Mouse (Mus musculus) midbrain, embryonic 15.5 days (tissue): ENCODE results near the gene Lpp. TPM values are rescaled to one million over a fixed set of nuclear protein-coding genes. Genes with fewer than 3 reads are reported as not detected.

ENCODE experiments used
- ATAC-seq: fragments of 200-750 bp; cut with Nextera tagmentation; replicated peaks from 2 replicates; pipeline ENCODE4 v1.8.0; 2017; ENCODE audit warnings: moderate TSS enrichment
- H3K27ac ChIP-seq: fragments of 300-500 bp; sonication (generic); 2 replicates; pipeline ENCODE4 v1.5.1; 2015; ENCODE audit warnings: mild to moderate bottlenecking, inconsistent platforms
- H3K27me3 ChIP-seq: fragments of 300-500 bp; sonication (generic); replicated peaks from 2 replicates; pipeline ENCODE4 v1.6.1; 2015; ENCODE audit warnings: inconsistent platforms
- H3K36me3 ChIP-seq: fragments of 300-500 bp; sonication (generic); replicated peaks from 2 replicates; pipeline ENCODE4 v1.6.1; 2015; ENCODE audit warnings: inconsistent platforms
- H3K4me1 ChIP-seq: fragments of 300-500 bp; sonication (generic); 2 replicates; pipeline ENCODE4 v1.6.1; 2015; ENCODE audit warnings: inconsistent platforms
- H3K4me2 ChIP-seq: fragments of 300-500 bp; sonication (generic); 2 replicates; pipeline ENCODE4 v1.6.1; 2015; ENCODE audit warnings: inconsistent platforms, mild to moderate bottlenecking, moderate library complexity
- H3K4me3 ChIP-seq: fragments of 300-500 bp; sonication (generic); 2 replicates; pipeline ENCODE4 v1.5.1; 2015; ENCODE audit warnings: mild to moderate bottlenecking, inconsistent platforms
- H3K9ac ChIP-seq: fragments of 300-500 bp; sonication (generic); 2 replicates; pipeline ENCODE4 v1.6.1; 2015; ENCODE audit warnings: mild to moderate bottlenecking, inconsistent platforms
- H3K9me3 ChIP-seq: fragments of 300-500 bp; sonication (generic); 2 replicates; pipeline ENCODE4 v1.6.1; 2016; ENCODE audit warnings: inconsistent platforms
- WGBS: fragments of 180-500 bp; shearing (Covaris S2); methylation state at CpG from one replicate; pipeline ENCODE4 v1.1.7; 2015; ENCODE audit warnings: mixed read lengths; 5-methylcytosine and 5-hydroxymethylcytosine counted together
- polyA plus RNA-seq: library from polyadenylated mRNA; unstranded; fragments of >200 nt; fragmentation: Nextera tagmentation; extraction: Ambion mirVana; gene quantifications from 2 replicates; pipeline ENCODE4 v1.2.1, GENCODE M21; 2015

Gene Lpp
- polyA plus RNA-seq, 1 experiment from 2014 or later: 10.4 TPM

DNA sequence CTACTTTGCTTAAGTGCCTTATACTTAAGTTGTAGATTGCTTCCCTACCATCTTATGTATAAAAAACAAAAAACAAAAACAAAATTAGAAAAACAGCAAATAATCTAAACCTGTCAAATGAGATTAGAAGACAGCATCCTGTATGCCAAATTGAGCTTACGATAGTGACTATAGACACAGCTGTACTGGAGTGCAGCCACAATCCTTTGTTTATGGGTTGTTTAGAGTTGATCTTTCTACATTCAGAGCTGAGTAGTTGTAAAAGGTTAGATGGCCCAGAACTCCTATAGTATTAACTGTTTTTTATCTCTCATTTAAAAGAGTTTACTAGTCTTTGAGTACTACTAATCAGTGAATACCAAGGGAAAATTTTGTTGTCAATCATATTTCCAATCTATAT, 398.1 kb downstream of the Lpp start:
- Histone ChIP-seq H3K36me3 (no peaks in the 10 kb centered on the region), H3K4me2 (no peak overlapping the region), H3K27me3 (no peaks in the 10 kb centered on the region), H3K4me3 (no peak overlapping the region), H3K4me1 (no peaks in the 10 kb centered on the region), H3K9me3 (no peaks in the 10 kb centered on the region), H3K9ac (no peak overlapping the region), H3K27ac (no peak overlapping the region)
- WGBS: 95% methylated on average over 1 of the region's 1 CpGs
- no peak for ATAC-seq

DNA sequence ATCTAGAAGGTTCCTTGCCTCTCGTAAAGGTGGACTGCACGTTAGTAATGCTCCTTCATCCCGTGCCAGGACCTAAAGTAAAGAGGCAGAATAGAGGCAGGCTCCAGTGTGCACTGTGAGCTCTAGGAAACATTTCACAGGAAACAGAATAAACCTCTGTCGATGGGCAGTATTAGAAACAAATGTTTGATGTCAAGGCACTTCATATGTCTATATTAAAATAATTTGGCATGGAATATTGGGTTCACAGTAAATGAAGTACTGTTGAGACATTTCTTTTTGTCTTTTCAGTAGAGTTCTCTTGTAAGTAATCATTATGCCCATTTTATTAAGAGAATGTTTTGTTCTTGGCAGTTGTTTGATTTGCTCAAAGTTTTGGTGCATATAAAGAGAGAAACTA, 398.7 kb downstream of the Lpp start:
- Histone ChIP-seq H3K27ac (no peak overlapping the region), H3K4me1 (no peaks in the 10 kb centered on the region), H3K4me2 (no peak overlapping the region), H3K36me3 (no peaks in the 10 kb centered on the region), H3K4me3 (no peak overlapping the region), H3K9me3 (no peaks in the 10 kb centered on the region), H3K27me3 (no peaks in the 10 kb centered on the region), H3K9ac (no peak overlapping the region)
- no peak for ATAC-seq
- WGBS: 90% methylated on average over 4 of the region's 4 CpGs

DNA sequence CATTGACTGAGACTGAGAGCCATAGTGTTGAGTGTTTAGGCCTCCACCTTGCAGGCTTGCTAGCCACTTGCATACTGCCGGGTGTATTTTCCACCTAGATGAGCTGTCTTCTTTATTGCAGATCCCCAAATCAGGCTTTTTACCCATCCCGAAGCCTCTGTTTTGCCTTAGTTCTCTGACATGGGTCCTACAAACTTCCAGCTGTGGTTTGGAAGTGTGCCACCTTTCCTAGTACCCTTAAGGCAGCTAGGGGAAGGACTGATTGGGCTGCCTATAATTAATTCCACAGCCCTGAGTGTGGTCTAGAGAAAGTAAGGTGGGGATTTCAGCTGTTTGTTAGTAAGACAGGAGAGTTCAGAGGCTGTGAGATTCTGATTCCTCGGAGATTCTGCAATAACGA, 399.5 kb downstream of the Lpp start:
- Histone ChIP-seq H3K36me3 (no peaks in the 10 kb centered on the region), H3K4me3 (no peak overlapping the region), H3K27ac (no peak overlapping the region), H3K27me3 (no peaks in the 10 kb centered on the region), H3K9ac (no peak overlapping the region), H3K9me3 (no peaks in the 10 kb centered on the region), H3K4me2 (no peak overlapping the region), H3K4me1 (no peaks in the 10 kb centered on the region)
- 83% methylated on average over 4 of the region's 4 CpGs for WGBS
- ATAC-seq: no peak

DNA sequence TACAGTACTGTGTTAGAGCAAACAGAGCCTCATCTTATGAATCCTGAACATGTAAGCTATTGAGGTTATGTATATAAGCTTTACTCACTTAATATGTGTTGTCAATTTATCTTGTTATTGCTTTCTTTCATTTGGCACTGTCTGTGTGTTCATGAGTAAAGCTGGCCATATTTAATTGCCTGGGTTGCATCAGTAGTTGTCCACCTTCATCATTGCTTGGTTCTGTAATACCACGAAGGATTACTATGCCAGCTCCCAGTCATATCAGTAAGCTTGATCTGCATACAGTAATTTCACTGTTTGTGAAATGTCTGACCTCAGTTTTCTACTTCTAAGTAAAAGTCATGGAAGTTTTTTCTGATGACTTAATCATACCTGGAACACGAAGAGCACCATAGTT, 401.4 kb downstream of the Lpp start:
- H3K4me3 ChIP-seq: no peak overlapping the region
- H3K9ac ChIP-seq: no peak overlapping the region
- H3K27ac ChIP-seq: no peak overlapping the region
- H3K36me3 ChIP-seq: no peaks in the 10 kb centered on the region
- no peaks in the 10 kb centered on the region for H3K27me3 ChIP-seq
- WGBS: 82% methylated on average over 2 of the region's 2 CpGs
- no peak overlapping the region for H3K4me2 ChIP-seq
- no peaks in the 10 kb centered on the region for H3K9me3 ChIP-seq
- no peak for ATAC-seq
- no peaks in the 10 kb centered on the region for H3K4me1 ChIP-seq

DNA sequence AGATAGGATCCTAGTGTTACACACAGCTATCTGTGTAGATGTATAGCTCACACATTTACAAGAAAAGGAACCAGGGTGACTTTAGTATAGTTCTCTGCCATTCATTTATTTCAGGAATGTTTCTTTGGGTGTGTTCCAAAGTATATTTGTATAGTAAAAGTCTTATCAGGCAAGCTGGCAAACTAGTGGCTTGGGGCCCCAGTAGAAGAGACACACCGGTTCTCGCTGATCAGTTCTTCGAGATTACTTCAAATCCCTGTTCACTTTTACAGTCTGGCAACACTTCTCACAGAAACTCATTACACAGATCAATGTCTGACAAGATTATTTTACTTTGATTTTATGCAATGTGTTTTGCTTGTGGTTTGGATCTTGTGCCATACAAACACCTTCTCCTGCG, 408.0 kb downstream of the Lpp start:
- no peaks in the 10 kb centered on the region for H3K27me3 ChIP-seq
- no peak overlapping the region for H3K27ac ChIP-seq
- no peaks in the 10 kb centered on the region for H3K9me3 ChIP-seq
- H3K9ac ChIP-seq: no peak overlapping the region
- H3K36me3 ChIP-seq: no peaks in the 10 kb centered on the region
- no peak overlapping the region for H3K4me3 ChIP-seq
- WGBS: 58% methylated on average over 4 of the region's 4 CpGs
- H3K4me1 ChIP-seq: peaks cover 3% of the 10 kb centered on the region; the same call in 1 of the 2 replicates
- H3K4me2 ChIP-seq: no peak overlapping the region
- ATAC-seq: no peak

DNA sequence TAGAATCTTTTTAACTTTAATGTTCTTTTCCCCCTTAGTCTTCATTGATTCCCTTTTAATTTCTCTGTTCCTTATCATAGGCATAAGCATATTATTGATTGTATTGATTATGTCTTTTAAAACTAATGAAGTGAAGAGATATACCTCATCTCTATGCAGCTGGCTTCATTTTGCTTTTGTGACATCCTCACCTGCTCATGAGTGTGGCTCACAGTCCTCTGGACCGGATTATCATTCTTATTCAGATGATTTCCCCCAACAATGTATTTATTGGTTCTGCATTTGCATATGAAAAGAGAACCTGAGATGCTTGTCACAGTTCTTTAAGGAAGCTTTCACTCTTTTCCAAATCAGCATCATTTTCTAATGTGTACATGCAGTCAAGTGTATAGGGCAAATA, 408.5 kb downstream of the Lpp start:
- Histone ChIP-seq H3K27ac (no peak overlapping the region), H3K36me3 (no peaks in the 10 kb centered on the region), H3K9ac (no peak overlapping the region), H3K27me3 (no peaks in the 10 kb centered on the region), H3K9me3 (no peaks in the 10 kb centered on the region), H3K4me2 (no peak overlapping the region), H3K4me3 (no peak overlapping the region), H3K4me1 (peaks cover 3% of the 10 kb centered on the region; the same call in 1 of the 2 replicates)
- 18% methylated on average over 1 of the region's 1 CpGs for WGBS
- ATAC-seq: no peak

DNA sequence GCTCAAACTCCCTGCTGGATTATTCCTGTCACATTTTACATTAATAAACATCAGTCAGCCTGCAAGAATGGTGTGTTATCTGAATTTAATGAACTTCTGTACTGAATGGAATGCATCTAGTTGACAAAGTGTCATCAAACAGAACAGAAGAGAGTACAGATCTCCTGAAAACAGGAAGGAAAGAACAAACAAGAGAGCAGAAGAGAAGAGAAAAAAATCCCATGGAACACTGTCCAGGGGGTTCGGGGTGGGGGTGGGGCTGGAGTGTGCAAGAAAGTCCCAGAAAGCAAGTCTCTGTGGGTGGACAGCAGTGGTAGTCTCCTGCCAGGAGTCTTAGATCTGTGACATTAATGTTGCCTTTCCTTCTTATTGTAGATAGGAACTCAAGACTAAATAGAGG, 412.8 kb downstream of the Lpp start:
- WGBS: 71% methylated on average over 1 of the region's 1 CpGs
- Histone ChIP-seq H3K9ac (no peak overlapping the region), H3K4me1 (peaks cover 3% of the 10 kb centered on the region; the same call in 1 of the 2 replicates), H3K36me3 (no peaks in the 10 kb centered on the region), H3K27ac (no peak overlapping the region), H3K4me3 (no peak overlapping the region), H3K9me3 (no peaks in the 10 kb centered on the region), H3K27me3 (no peaks in the 10 kb centered on the region), H3K4me2 (no peak overlapping the region)
- ATAC-seq: no peak; the same call in 1 of the 2 replicates

DNA sequence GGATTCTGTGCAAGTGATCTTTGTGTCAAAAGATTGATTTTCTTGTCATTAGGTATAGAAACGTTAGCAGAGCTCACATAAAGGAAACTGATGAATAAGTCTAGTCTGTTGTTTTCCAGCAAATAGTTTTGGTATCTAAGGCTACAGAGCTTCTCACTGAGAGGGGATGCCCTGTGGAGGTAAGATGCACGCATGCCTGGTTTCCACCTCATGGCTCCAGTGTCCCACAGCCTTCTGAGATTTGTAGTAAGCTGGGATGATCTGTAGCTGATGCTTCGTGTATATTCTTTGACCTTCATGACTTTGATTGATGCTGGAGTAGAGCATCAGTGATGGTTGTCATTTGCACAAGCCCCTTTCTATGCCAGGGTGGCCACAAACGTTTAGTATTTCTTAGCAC, 414.3 kb downstream of the Lpp start:
- H3K27me3 ChIP-seq: no peaks in the 10 kb centered on the region
- H3K4me1 ChIP-seq: peaks cover 3% of the 10 kb centered on the region; the same call in 1 of the 2 replicates
- ATAC-seq: no peak
- no peaks in the 10 kb centered on the region for H3K9me3 ChIP-seq
- H3K4me3 ChIP-seq: no peak overlapping the region
- WGBS: 56% methylated on average over 4 of the region's 4 CpGs
- no peak overlapping the region for H3K9ac ChIP-seq
- no peak overlapping the region for H3K27ac ChIP-seq
- no peaks in the 10 kb centered on the region for H3K36me3 ChIP-seq
- H3K4me2 ChIP-seq: no peak overlapping the region

DNA sequence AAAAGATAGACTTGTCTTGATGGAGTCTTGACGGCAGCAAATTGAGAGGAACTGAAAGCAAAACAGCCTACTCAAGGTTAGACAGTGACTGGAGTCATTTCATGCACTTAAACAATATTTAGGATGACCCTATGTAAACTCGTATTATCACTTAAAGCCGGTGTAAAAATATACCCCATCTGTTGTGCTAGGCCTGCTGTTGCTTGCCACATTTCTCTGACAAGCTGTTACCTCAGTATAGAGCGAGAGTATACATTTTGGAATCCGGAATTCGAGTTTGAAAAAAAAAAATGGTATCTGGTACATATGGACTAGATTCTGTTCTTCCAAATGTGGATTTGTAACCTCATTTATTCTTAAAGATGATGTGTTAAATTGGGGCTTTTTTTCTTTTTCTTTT, 416.5 kb downstream of the Lpp start:
- H3K36me3 ChIP-seq: no peaks in the 10 kb centered on the region
- no peak overlapping the region for H3K4me2 ChIP-seq
- no peak overlapping the region for H3K9ac ChIP-seq
- no peaks in the 10 kb centered on the region for H3K9me3 ChIP-seq
- ATAC-seq: no peak
- WGBS: 93% methylated on average over 6 of the region's 6 CpGs
- no peak overlapping the region for H3K27ac ChIP-seq
- H3K4me1 ChIP-seq: peaks cover 3% of the 10 kb centered on the region; the same call in 1 of the 2 replicates
- H3K27me3 ChIP-seq: no peaks in the 10 kb centered on the region
- H3K4me3 ChIP-seq: no peak overlapping the region

DNA sequence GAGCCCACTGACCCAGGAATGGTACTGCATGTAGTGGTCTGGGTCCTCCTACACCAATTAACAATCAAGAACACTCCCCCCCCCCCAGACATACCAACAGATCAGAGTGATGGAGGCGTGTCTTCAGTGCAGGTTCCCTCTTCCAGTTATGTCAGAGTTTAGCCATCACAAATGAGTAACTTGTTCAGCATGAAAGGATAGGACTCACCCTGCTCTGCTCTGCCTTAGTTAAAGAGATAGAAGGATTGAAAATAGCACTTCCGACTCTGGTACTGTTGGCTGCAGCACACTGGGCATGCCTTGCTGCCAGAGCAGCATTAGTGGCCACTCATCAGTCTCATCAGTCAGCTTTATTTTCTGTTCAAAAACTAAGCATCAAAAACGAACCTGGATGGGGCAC, 423.3 kb downstream of the Lpp start:
- WGBS: 82% methylated on average over 3 of the region's 3 CpGs
- no peak overlapping the region for H3K27ac ChIP-seq
- H3K27me3 ChIP-seq: no peaks in the 10 kb centered on the region
- ATAC-seq: no peak
- no peaks in the 10 kb centered on the region for H3K4me1 ChIP-seq
- H3K4me2 ChIP-seq: no peak overlapping the region
- no peaks in the 10 kb centered on the region for H3K9me3 ChIP-seq
- H3K4me3 ChIP-seq: no peak overlapping the region
- no peaks in the 10 kb centered on the region for H3K36me3 ChIP-seq
- no peak overlapping the region for H3K9ac ChIP-seq

DNA sequence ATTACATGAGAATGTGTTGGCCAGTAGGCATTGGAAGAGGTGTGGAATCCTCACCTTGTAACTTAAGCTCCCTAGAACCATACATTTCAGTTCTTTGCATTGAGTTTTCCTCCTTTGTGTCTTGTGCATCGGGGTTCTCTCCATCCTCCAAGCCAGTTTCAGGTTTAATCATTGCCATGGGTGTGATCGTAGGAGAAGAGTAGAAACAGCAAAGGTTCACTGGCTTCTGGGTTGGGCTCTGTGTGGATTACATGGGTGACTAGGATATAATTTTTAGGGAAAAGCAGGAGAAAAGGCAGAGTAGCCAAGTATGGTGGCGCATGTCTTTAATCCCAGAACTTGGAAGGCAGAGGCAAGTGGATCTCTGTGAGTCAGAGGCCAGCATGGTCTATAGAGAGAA, 424.1 kb downstream of the Lpp start:
- 94% methylated on average over 3 of the region's 3 CpGs for WGBS
- no peak overlapping the region for H3K9ac ChIP-seq
- H3K27me3 ChIP-seq: no peaks in the 10 kb centered on the region
- H3K9me3 ChIP-seq: no peaks in the 10 kb centered on the region
- no peak overlapping the region for H3K4me3 ChIP-seq
- H3K4me2 ChIP-seq: no peak overlapping the region
- H3K27ac ChIP-seq: no peak overlapping the region
- H3K36me3 ChIP-seq: no peaks in the 10 kb centered on the region
- no peak for ATAC-seq
- no peaks in the 10 kb centered on the region for H3K4me1 ChIP-seq

DNA sequence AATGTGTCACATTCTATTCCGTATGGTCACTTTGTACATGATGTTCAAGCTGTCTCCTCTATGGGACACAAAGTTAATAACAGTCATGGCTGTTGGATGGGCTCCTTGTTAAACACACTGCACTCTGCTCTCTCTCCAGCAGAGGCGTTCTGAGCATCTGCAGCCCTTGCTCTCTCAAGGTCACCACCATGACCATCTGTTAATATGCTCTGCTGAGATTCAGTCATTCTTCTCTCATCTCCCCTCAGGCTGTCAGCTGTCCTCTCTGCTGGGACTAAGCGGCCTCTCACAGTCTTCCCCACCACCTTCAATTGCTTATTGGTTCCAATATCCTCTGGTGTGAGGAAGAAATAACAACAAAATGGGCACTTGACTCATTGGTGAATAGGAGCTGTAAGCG, 425.8 kb downstream of the Lpp start:
- no peak overlapping the region for H3K9ac ChIP-seq

DNA sequence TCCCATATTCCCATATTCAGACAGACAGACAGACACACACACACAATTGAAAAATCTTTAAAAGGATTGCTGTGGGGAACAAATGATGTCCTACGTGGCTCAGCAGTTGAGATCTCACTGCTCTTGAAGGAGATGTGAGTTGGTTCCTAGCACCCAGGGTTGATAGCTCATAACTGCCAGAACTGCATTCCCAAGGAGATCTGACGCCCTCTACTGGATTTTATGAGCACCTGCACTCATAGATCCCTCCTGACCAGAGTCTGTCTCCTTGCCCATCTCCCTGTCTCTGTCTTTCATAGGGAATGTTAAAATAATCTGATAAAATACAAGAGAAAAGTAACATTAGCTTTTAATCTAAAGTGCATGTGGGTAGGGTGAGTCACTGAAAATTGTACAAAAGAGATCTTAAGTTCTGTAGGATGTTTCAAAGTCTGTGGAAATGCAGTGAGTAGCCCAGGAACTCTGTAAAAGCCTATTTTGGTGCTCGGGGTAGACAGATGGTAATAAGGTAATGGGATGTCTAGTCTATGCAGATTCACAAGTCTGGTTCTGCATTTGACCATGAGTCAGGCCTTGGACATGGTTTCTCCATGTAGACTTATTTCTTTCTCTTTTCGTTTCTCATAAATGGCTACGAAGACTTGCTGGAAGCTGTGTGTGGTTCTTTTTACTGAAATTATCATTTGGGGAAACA, 429.0 kb downstream of the Lpp start:
- 89% methylated on average over 5 of the region's 5 CpGs for WGBS
- H3K4me3 ChIP-seq: no peak overlapping the region
- H3K9me3 ChIP-seq: no peaks in the 10 kb centered on the region
- H3K4me1 ChIP-seq: no peaks in the 10 kb centered on the region
- no peak overlapping the region for H3K27ac ChIP-seq
- H3K36me3 ChIP-seq: no peaks in the 10 kb centered on the region
- no peak overlapping the region for H3K9ac ChIP-seq
- H3K4me2 ChIP-seq: no peak overlapping the region
- no peak for ATAC-seq
- H3K27me3 ChIP-seq: no peaks in the 10 kb centered on the region

More for the DNA sequence above, 425.8 kb downstream of the Lpp start:
- H3K27ac ChIP-seq: no peak overlapping the region
- H3K9me3 ChIP-seq: no peaks in the 10 kb centered on the region
- H3K36me3 ChIP-seq: no peaks in the 10 kb centered on the region
- ATAC-seq: no peak
- 66% methylated on average over 4 of the region's 4 CpGs for WGBS
- H3K4me3 ChIP-seq: no peak overlapping the region
- no peaks in the 10 kb centered on the region for H3K4me1 ChIP-seq
- no peaks in the 10 kb centered on the region for H3K27me3 ChIP-seq
- H3K4me2 ChIP-seq: no peak overlapping the region
